Mouse (Mus musculus) heart, adult 8-10 months (tissue): ENCODE results near the gene Fam84b. TPM values are rescaled to one million over a fixed set of nuclear protein-coding genes. Genes with fewer than 3 reads are reported as not detected.
A peak's percentile ranks its signal among the peaks of the same experiment; 100 is the strongest.

Experiments
- DNase-seq: peaks from one replicate; pipeline ENCODE4 v3.0.0; 2022; ENCODE audit warnings: low spot score
- total RNA-seq, 4 experiments: library from RNA; stranded (reverse); gene quantifications; 2 replicates each; pipeline ENCODE4 v1.2.4; 2022

Fam84b gene
- total RNA-seq, 4 experiments from 2014 or later: 5.9 to 8.4 (median 7.2) TPM

GRCm38 (mm10) chr15:60833476-60834218 lies 19.9 kb downstream of the Fam84b start:
- DNase-seq: no peak

- DNase-seq: no peak
Observed at GRCm38 (mm10) chr15:60832586-60832985, 21.0 kb downstream of the Fam84b start.

GRCm38 (mm10) chr15:60826226-60826625 lies 27.4 kb downstream of the Fam84b start:
- no peak for DNase-seq

GRCm38 (mm10) chr15:60824751-60825227 lies 28.8 kb downstream of the Fam84b start:
- DNase-seq: peak; percentile 91

- DNase-seq: peak; percentile 41
Observed at GRCm38 (mm10) chr15:60823870-60824709, 29.5 kb downstream of the Fam84b start.

GRCm38 (mm10) chr15:60823620-60823869 lies 30.0 kb downstream of the Fam84b start:
- DNase-seq: peak; percentile 13

- DNase-seq: peak; percentile 56
Observed at GRCm38 (mm10) chr15:60822803-60823619, 30.6 kb downstream of the Fam84b start.

- DNase-seq: peak; percentile 16
Observed at GRCm38 (mm10) chr15:60822101-60822802, 31.3 kb downstream of the Fam84b start.

- no peak for DNase-seq
Observed at GRCm38 (mm10) chr15:60818500-60818899, 35.1 kb downstream of the Fam84b start.

GRCm38 (mm10) chr15:60816478-60816877 lies 37.1 kb downstream of the Fam84b start:
- no peak for DNase-seq

GRCm38 (mm10) chr15:60814542-60814941 lies 39.0 kb downstream of the Fam84b start:
- DNase-seq: no peak

- DNase-seq: no peak
Observed at GRCm38 (mm10) chr15:60793041-60793673, 60.4 kb downstream of the Fam84b start.

GRCm38 (mm10) chr15:60789084-60789483 lies 64.5 kb downstream of the Fam84b start:
- no peak for DNase-seq

- DNase-seq: no peak
Observed at GRCm38 (mm10) chr15:60783761-60784160, 69.8 kb downstream of the Fam84b start.

- peak; percentile 30 for DNase-seq
Observed at GRCm38 (mm10) chr15:60779531-60779973, 74.0 kb downstream of the Fam84b start.

- DNase-seq: no peak
Observed at GRCm38 (mm10) chr15:60779063-60779462, 74.5 kb downstream of the Fam84b start.

Other genes starting within 250 kb of the Fam84b start
- gene A1bg, start 69.2 kb upstream of the Fam84b start, total RNA-seq: not detected